Mouse (Mus musculus) erythroblast, embryonic 14.5 days (primary cell): Measurements from ENCODE around the gene Grap.

Source experiments
- GATA1 ChIP-seq: IDR thresholded peaks from 2 replicates; pipeline ENCODE4 v1.6.1; 2012; ENCODE audit warnings: low read length, inconsistent platforms, mixed read lengths
- TAL1 ChIP-seq: IDR thresholded peaks from 3 replicates; pipeline ENCODE4 v1.6.1; 2012; ENCODE audit warnings: low read length, inconsistent platforms, mixed read lengths

DNA sequence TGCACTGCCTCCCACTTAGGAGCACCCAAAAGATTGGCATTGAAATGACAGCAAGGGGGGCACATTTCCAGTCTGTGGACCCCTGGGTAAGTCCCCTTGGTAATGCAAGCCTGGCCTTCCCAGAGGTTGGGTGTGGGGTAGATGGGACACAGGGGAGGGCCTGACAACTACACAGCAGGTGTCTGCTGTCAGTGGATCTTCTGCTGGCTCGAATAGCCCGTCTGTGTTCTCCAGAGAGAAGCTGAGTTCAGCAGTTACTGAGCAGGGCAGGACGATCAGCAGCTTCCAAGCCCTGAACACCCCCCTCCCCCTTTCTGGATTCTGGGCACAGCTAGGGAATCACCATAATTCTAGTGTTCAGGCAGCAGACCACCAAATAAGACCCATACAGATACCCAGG, 66.3 kb downstream of the Grap start:
- no peak for TF ChIP-seq GATA1
- TF ChIP-seq TAL1, result no peak
